Mouse (Mus musculus): ENCODE measurements around the gene Atg16l2.

Atg16l2 gene

GRCm38 (mm10) chr7:101301881-101302456, at the start of gene Atg16l2:
Gene Atg16l2 (minus strand): TSS chr7:101302251.
- peak; percentile 97 for DNase-seq (ENCODE audit: extremely low read depth, insufficient read length, low spot score)

GRCm38 (mm10) chr7:101349861-101350260, 47.8 kb upstream of the Atg16l2 start:
- no peak for DNase-seq (ENCODE audit: extremely low read depth, insufficient read length, low spot score)

- no peak for DNase-seq (ENCODE audit: extremely low read depth, insufficient read length, low spot score)
These were observed 46.3 kb upstream of the Atg16l2 start for GRCm38 (mm10) chr7:101348312-101348711.

GRCm38 (mm10) chr7:101347767-101348270, 45.8 kb upstream of the Atg16l2 start, which contains the start of gene Arap1:
Gene Arap1 (plus strand): TSS chr7:101348067.
- peak; percentile 78 for DNase-seq (ENCODE audit: extremely low read depth, insufficient read length, low spot score)

DNA sequence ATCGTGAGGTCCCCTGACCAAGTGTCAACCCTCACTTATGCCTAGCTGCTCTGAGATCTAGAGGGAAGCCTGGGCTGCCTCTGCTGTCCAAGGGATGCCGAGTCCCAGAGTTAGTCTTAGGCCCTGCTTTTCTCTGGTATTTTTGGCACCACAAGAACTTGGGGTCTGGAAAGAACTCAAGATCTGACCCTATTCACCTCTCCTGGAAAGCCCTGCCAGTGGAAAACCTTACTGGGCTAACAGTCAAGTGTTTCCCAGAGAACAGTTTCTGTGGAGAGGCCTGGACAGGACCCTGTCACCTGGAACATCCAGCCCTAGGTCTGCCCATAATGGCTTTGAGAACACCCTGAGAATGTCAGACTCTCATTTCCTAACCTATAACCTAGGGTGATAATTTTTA, 44.9 kb upstream of the Atg16l2 start:
- no peak for DNase-seq (ENCODE audit: extremely low read depth, insufficient read length, low spot score)

DNA sequence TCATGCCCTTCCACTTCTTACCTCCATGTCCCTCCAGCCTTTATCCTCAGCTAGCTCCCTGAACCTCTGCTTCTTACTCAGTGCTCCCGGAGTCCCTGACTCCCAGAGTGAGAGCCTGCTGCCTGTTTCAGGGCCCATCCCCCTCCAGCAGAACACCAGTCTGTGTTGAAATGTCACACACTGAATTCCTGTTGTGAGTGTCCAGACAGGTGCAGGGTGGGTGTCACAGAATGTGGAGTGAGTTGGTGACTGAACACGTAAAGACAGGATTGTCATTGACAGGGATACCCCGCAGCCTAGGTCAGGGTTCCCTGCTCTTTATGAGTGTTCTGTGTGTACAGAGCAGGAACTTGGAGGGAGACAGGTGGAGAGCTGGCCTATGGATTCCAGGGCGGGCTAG, 42.8 kb upstream of the Atg16l2 start:
- no peak for DNase-seq (ENCODE audit: extremely low read depth, insufficient read length, low spot score)

- DNase-seq (ENCODE audit: extremely low read depth, insufficient read length, low spot score) = no peak
These were observed 41.1 kb upstream of the Atg16l2 start for GRCm38 (mm10) chr7:101343135-101343534.

GRCm38 (mm10) chr7:101341405-101341804, 39.4 kb upstream of the Atg16l2 start:
- DNase-seq (ENCODE audit: extremely low read depth, insufficient read length, low spot score) = no peak

DNA sequence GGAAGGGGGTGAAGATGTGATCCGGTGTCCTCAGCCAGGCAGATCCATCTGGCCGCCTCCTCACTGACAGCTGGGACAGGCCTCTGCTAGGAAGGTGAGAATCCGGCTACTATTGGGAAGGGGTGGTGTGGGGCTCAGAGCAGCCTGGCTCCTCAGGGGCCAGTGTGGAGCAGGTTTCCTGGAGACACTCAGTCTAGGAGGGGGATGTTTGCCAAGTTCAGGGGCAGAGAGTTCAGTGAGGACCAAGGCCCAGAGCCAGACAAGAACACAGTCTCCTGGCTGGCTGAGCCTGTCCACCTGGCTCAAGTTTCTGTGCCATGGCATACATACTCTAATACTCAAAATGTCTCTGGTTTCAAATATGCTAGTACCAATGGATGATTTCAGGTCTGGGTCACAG, 35.4 kb upstream of the Atg16l2 start:
- no peak for DNase-seq (ENCODE audit: extremely low read depth, insufficient read length, low spot score)

DNA sequence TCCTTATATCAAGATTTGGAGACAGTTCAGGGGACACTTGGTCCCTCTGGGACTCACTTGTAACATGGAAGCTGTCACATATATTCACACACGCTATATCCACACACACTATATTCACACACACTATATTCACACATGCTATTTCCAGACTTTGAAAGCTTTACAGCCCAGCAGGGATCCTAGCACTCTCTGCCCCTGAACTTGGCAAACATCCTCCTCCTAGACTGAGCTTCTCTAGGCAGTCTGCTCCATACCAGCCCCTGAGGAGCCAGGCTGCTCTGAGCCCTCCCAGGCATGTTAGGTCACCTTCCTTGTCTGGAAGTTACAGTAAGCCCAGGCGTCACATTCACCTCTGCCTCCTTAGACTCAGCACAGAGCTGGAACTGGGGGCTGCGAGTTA, 34.6 kb upstream of the Atg16l2 start:
- DNase-seq (ENCODE audit: extremely low read depth, insufficient read length, low spot score) = no peak

- no peak for DNase-seq (ENCODE audit: extremely low read depth, insufficient read length, low spot score)
These were observed 33.2 kb upstream of the Atg16l2 start for GRCm38 (mm10) chr7:101335228-101335627.

- no peak for DNase-seq (ENCODE audit: extremely low read depth, insufficient read length, low spot score)
These were observed 30.2 kb upstream of the Atg16l2 start for GRCm38 (mm10) chr7:101332045-101332831.

DNA sequence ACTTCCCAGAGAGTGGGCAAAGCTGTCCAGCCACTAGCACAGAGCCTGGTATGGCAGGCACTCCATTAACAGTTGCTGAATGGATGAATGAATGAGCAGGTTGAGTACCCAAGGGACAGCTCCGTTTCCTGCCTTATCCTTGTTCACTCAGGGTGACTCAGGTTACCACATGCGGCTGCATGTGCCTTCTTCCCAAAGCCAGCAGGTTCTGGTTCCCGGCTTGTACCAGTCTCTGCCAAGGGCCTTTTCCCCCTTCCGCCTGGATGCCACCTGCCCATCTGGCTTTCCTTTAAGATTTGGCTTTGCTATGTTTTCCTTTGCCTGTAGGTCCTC, 28.8 kb upstream of the Atg16l2 start:
- DNase-seq (ENCODE audit: extremely low read depth, insufficient read length, low spot score) = no peak

- peak; percentile 63 for DNase-seq (ENCODE audit: extremely low read depth, insufficient read length, low spot score)
These were observed 28.2 kb upstream of the Atg16l2 start for GRCm38 (mm10) chr7:101330074-101330840.

- no peak for DNase-seq (ENCODE audit: extremely low read depth, insufficient read length, low spot score)
These were observed 27.6 kb upstream of the Atg16l2 start for GRCm38 (mm10) chr7:101329606-101330005.

DNA sequence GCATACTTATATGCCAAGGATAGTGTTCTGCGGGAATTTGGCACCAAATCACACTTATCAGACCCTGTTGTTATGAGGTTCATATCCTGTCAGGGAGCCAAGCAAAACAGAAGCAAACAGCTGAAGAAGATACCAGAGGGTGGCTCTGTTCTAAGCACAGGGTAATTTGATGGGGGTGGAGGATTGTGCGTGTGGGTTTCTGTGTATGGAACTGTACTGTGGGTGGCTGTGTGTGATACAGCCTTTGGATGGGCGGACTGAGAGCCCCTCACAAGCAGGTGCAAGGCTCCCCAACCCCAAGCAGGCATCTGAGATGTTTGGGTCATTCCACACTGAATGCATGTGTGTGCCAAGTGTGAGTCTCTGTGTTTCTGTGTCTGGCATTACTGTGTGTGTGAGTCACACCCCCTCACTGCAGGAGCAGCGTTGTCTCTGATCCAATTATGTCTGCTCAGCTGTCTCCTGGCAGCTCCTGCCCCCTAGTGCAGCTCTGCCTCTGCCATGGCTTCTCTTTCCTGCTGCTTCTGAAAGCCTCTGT, 26.6 kb upstream of the Atg16l2 start:
- DNase-seq (ENCODE audit: extremely low read depth, insufficient read length, low spot score) = peak; percentile 50

DNA sequence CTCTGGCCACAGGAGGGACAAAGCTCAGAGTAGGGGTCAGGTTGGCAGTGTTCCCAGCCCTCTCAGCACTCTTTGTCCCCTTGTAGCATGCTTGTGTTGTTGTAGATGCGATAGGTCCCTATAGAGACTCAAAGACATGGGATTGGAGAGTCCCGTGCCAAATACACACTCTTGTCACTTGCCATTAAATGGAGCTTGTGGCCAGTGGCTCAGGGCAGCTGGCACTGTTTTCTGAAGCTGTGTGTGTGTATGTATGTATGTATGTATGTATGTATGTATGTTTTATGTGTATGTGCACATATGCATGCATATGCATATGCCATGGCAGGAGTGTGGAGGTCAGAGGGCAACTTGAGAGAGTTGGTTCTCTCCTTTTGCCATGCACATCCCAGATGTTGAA, 25.7 kb upstream of the Atg16l2 start:
- no peak for DNase-seq (ENCODE audit: extremely low read depth, insufficient read length, low spot score)

DNA sequence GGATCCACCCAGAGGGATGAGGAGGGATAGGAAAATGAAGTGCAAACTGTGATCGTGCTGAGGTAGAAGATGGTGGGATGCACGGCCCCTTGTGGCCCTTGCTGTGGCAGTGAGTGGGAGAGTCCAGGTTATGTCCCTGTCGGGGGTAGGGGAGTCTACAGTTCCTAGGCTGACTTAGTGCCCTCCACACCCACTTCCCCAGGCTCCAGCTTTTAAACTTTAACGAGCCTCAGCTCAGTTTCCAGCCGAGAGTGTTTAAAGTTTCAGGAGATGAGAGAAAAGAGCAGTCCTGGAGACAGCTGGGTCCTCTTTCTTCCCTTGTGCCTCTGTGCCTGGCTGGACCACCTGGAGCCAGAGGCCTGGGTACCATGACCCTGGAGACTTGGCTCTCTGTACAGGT, 25.2 kb upstream of the Atg16l2 start:
- no peak for DNase-seq (ENCODE audit: extremely low read depth, insufficient read length, low spot score)

- no peak for DNase-seq (ENCODE audit: extremely low read depth, insufficient read length, low spot score)
These were observed 24.0 kb upstream of the Atg16l2 start for GRCm38 (mm10) chr7:101326006-101326405.

- no peak for DNase-seq (ENCODE audit: extremely low read depth, insufficient read length, low spot score)
These were observed 22.3 kb upstream of the Atg16l2 start for GRCm38 (mm10) chr7:101324142-101324962.

Measured in 3134 (cell line).